Mouse (Mus musculus): ENCODE data around the gene 3110082I17Rik. TPM values are rescaled to one million over a fixed set of nuclear protein-coding genes. Genes with fewer than 3 reads are reported as not detected.

Gene 3110082I17Rik
- polyA plus RNA-seq, 1 experiment: 7.1 TPM

DNA sequence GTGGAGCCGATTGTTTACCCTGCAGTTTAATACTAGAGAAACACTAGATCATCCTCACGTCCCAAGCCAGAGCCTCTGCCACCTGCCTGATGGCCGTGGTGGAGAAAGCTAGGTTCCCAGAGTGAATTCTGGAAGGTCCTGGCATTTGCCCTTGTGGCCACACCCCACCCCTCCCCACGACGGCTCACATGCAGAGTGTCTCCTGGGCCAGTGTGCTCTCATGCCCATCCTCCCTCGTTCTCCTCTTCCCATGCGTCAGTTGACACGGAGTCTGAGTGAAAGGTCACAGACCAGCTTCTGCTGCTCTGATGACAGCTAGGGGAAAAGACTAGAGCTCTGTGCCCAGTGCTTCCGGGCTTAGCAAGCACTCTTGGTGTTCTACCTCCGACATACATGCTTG, 75.8 kb downstream of the 3110082I17Rik start:
- no peak overlapping the region for H3K27ac ChIP-seq (ENCODE audit: insufficient read depth, low read length)
- TF ChIP-seq POLR2A (IDR thresholded peaks at IDR 0.05; ENCODE audit: borderline replicate concordance, insufficient read depth, low read length): no peak
- TF ChIP-seq CTCF (IDR thresholded peaks at IDR 0.05; ENCODE audit: borderline replicate concordance, insufficient read depth, low read depth, low read length): no peak
- H3K27me3 ChIP-seq (ENCODE audit: control insufficient read depth, insufficient read depth, low read length): no peaks in the 10 kb centered on the region
- WGBS: 53% methylated on average over 10 of the region's 10 CpGs
- no peak overlapping the region for H3K4me3 ChIP-seq (replicated peaks; ENCODE audit: insufficient read depth, low read depth, low read length)
- peaks cover 32% of the 10 kb centered on the region for H3K4me1 ChIP-seq (ENCODE audit: control insufficient read depth, insufficient read depth, low read length)
- DNase-seq: no peak

DNA sequence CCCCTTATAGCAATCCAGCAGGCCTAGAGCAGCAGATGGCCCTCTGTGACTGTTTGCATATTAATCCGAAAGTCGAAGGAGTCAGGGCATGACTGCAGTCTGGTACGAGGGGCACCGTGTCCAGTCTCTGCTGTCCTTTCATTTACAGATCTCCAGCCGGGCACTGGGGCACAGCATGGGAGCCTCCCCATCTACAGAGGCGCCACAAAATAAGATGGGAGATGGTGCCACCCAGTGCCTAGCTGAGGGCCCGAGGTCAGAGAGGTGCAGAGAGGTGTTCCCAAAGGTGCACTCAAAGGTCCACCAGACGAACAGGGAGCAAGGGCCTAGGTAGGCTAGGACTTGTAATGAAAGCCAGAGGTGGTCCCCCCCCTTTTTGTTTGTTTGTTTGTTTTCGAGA, 77.1 kb downstream of the 3110082I17Rik start:
- TF ChIP-seq POLR2A (IDR thresholded peaks at IDR 0.05; ENCODE audit: borderline replicate concordance, insufficient read depth, low read length) (no peak), CTCF (IDR thresholded peaks at IDR 0.05; ENCODE audit: borderline replicate concordance, insufficient read depth, low read depth, low read length) (no peak)
- no peak for DNase-seq
- Histone ChIP-seq H3K4me3 (replicated peaks; ENCODE audit: insufficient read depth, low read depth, low read length) (no peak overlapping the region), H3K27ac (ENCODE audit: insufficient read depth, low read length) (0 out of 2 replicates have a peak overlapping the region, but pooled peaks have one; percentile 15), H3K27me3 (ENCODE audit: control insufficient read depth, insufficient read depth, low read length) (no peaks in the 10 kb centered on the region), H3K4me1 (ENCODE audit: control insufficient read depth, insufficient read depth, low read length) (peaks cover 23% of the 10 kb centered on the region)
- 53% methylated on average over 9 of the region's 9 CpGs for WGBS

DNA sequence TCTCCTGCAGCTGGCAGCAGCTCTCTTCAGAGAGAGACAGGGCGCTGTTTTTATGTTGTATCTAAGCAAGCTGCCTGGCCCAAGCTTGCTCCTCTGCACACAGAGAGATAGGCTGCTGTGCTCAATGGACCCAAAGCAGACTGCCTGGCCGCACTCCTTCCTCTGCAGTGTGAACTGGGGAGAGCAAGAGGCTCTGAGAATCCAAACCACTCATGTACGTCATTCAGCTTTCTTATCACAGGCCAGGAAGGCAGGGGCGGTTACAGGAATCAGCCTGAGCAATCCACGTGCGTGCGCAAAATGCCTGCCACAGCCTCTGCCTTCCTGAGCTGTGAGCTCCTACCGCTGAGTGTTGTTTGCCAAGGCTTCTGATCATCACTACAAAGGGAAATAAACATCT, 77.6 kb downstream of the 3110082I17Rik start:
- Histone ChIP-seq H3K4me3 (replicated peaks; ENCODE audit: insufficient read depth, low read depth, low read length) (no peak overlapping the region), H3K27me3 (ENCODE audit: control insufficient read depth, insufficient read depth, low read length) (no peaks in the 10 kb centered on the region), H3K27ac (ENCODE audit: insufficient read depth, low read length) (0 out of 2 replicates have a peak overlapping the region, but pooled peaks have one; percentile 15), H3K4me1 (ENCODE audit: control insufficient read depth, insufficient read depth, low read length) (peaks cover 19% of the 10 kb centered on the region)
- peak; percentile 25; the same call in 1 of the 2 replicates for TF ChIP-seq POLR2A (IDR thresholded peaks at IDR 0.05; ENCODE audit: borderline replicate concordance, insufficient read depth, low read length)
- no peak for TF ChIP-seq CTCF (IDR thresholded peaks at IDR 0.05; ENCODE audit: borderline replicate concordance, insufficient read depth, low read depth, low read length)
- 45% methylated on average over 8 of the region's 8 CpGs for WGBS
- DNase-seq: peak in 1 of 2 experiments; percentile 33

DNA sequence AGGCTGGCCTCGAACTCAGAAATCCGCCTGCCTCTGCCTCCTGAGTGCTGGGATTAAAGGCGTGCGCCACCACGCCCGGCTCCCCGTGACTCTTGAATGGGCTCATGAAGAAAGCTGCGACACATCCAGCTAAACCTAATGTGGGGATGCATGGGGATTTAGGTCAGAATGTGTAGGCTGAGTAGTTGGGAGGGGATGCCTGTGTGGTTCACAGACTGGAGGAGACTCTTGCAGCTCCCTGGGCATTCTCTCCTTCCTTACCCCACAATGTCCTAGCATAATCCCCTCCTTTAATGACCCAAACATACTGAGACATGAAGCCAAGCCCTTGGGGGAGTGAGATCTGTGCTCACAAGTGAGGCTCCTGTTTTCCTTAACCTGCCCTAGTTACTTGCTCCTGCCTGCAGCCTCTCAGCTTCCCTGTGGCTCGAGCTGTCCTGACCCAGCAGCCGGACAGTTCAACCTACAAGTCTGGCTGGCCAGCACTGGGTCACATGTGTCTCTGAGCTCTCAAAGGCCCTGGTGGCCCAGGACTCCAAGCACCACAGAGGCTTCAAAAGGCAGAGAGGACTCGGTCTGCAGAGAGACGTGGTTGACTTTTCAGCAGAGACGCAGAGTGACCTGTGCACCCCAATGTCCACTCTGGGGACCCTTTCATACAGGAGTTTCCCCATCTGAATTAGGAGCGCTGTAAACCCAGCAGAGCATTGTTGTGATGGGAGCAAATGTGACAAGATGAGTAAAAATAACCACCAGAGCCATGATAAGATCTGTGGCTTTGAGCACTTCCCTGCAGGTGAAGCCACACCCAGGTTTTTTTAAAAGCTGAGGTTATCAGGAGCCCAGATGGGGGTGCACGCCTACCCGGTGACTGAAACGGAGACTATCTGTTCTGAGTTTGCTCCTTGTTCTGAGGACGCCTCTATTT, 78.5 kb downstream of the 3110082I17Rik start:
- H3K4me1 ChIP-seq (ENCODE audit: control insufficient read depth, insufficient read depth, low read length): peaks cover 15% of the 10 kb centered on the region
- WGBS: 77% methylated on average over 18 of the region's 18 CpGs

DNA sequence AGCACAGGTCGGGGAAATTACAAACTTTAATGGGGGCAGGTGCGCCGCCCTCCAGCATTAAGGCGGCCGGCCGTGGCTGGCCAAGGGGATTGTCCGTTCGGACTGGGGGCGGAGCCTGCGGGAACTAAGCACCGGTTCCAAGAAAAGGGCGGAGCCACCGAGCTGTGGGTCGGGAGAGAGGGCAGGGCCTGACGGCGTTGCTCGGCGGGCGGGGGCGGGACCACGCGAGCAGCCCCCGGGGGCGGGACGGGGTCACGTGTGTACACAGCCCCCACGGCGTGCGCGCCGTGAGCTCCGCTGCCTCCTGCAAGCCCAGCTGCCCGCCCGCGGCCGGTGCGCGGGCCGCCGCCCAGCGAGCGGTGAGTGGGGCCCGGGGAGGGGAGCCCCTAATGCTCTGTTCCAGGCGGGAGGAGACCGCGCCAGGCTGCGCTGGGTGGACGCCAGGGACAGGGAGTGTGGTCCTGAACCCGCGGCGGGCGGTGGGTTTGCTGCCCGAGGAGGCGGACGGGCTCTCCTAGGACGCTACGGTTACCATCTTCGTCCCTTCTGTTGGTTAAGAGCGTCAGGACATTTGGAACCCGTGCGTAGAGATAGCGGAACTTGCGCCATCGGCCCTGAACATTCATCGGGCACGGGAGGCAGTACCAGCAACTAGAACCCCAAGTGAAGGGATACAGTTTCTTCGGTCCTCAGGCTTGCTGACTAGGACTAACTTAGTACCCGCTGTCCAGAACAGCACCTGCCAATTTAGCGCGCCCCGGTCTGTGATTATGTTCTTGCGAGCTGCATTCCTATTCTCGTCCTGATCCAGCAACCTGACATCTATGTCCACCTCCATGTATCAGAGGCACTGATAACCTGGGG, 79.7 kb downstream of the 3110082I17Rik start:
- DNase-seq: peak; percentile 89 to 91
- 0 out of 2 replicates have a peak, but pooled peaks have one; percentile 31 for TF ChIP-seq POLR2A (IDR thresholded peaks at IDR 0.05; ENCODE audit: borderline replicate concordance, insufficient read depth, low read length)
- TF ChIP-seq CTCF (IDR thresholded peaks at IDR 0.05; ENCODE audit: borderline replicate concordance, insufficient read depth, low read depth, low read length): no peak
- H3K4me3 ChIP-seq (replicated peaks; ENCODE audit: insufficient read depth, low read depth, low read length): peak overlapping the region; percentile 72
- under 1% methylated on average over 56 of the region's 73 CpGs for WGBS
- H3K4me1 ChIP-seq (ENCODE audit: control insufficient read depth, insufficient read depth, low read length): peaks cover 15% of the 10 kb centered on the region
- peak overlapping the region; percentile 35 for H3K27ac ChIP-seq (ENCODE audit: insufficient read depth, low read length)
- H3K27me3 ChIP-seq (ENCODE audit: control insufficient read depth, insufficient read depth, low read length): no peaks in the 10 kb centered on the region

More for the DNA sequence above, 78.5 kb downstream of the 3110082I17Rik start:
- TF ChIP-seq CTCF (IDR thresholded peaks at IDR 0.05; ENCODE audit: borderline replicate concordance, insufficient read depth, low read depth, low read length): no peak
- TF ChIP-seq POLR2A (IDR thresholded peaks at IDR 0.05; ENCODE audit: borderline replicate concordance, insufficient read depth, low read length): no peak
- H3K4me3 ChIP-seq (replicated peaks; ENCODE audit: insufficient read depth, low read depth, low read length): peak overlapping the region; percentile 31
- no peaks in the 10 kb centered on the region for H3K27me3 ChIP-seq (ENCODE audit: control insufficient read depth, insufficient read depth, low read length)
- DNase-seq: peak in 1 of 2 experiments; percentile 44
- H3K27ac ChIP-seq (ENCODE audit: insufficient read depth, low read length): peak overlapping the region; percentile 55

DNA sequence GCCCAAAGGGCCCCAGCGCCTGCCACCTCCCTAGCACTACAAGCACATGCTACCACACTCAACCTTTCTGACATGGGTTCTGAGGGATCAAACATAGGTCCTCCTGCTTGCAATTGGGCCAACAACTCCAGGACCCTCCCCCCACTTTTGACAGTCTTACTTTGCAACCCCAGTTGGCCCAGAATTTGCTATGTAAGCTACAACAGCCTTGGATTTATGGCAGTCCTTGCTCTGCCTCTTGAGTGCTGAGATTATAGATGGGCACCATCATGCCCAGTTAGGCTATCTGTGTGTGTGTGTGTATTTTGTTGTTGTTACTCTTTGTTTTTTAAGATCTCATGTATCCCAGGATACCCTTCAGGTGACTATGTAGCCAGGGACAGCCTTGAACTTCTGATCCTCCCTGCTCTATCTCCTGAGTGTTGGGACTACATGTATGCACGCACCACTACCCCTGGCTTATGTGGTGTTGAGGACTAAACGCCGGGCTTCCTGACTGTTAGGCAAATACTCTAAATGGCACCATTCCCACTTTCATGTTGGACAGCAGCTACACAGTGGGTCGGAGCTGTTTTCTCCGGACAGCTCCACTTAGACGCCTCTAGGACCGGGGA, 80.4 kb downstream of the 3110082I17Rik start:
- 15% methylated on average over 8 of the region's 8 CpGs for WGBS
- TF ChIP-seq CTCF (IDR thresholded peaks at IDR 0.05; ENCODE audit: borderline replicate concordance, insufficient read depth, low read depth, low read length) (no peak), POLR2A (IDR thresholded peaks at IDR 0.05; ENCODE audit: borderline replicate concordance, insufficient read depth, low read length) (no peak)
- DNase-seq: no peak
- peak overlapping the region; percentile 72 for H3K4me3 ChIP-seq (replicated peaks; ENCODE audit: insufficient read depth, low read depth, low read length)
- no peak overlapping the region for H3K27ac ChIP-seq (ENCODE audit: insufficient read depth, low read length)
- no peaks in the 10 kb centered on the region for H3K27me3 ChIP-seq (ENCODE audit: control insufficient read depth, insufficient read depth, low read length)
- H3K4me1 ChIP-seq (ENCODE audit: control insufficient read depth, insufficient read depth, low read length): peaks cover 15% of the 10 kb centered on the region

DNA sequence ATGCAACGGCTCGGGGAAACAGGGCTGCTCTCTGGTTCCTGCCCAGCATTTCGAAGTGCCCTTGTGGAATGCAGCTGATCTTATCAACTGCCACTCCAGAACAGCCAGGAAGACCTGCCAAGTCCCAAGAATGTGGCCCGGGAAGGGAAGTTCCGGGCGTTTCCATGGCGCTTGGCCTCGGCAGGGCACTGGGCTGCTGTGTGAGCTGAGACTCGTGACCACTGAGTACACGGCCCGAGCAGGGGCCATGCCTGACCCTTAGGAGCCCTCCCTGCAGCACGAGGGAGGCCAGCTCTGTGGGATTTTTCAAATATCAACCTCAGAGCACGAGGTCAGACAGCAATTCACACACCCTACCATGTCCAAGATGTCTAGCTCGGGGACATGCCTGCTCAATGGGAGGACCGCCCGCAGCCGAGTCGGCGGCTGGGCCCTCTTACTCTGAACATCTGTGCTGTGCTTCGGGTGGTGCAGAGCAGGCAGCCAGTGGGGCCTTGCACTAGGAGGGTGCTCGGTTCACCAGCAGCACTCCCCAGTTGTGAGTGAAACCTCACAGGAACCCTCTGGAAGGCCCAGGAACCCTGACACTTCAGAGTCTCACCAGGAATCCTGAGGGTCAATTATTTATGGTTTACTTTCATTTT, 81.2 kb downstream of the 3110082I17Rik start:
- Histone ChIP-seq H3K27me3 (ENCODE audit: control insufficient read depth, insufficient read depth, low read length) (no peaks in the 10 kb centered on the region), H3K4me1 (ENCODE audit: control insufficient read depth, insufficient read depth, low read length) (peaks cover 9% of the 10 kb centered on the region), H3K4me3 (replicated peaks; ENCODE audit: insufficient read depth, low read depth, low read length) (no peak overlapping the region), H3K27ac (ENCODE audit: insufficient read depth, low read length) (no peak overlapping the region)
- TF ChIP-seq CTCF (IDR thresholded peaks at IDR 0.05; ENCODE audit: borderline replicate concordance, insufficient read depth, low read depth, low read length): no peak
- peak; percentile 28 to 41 for DNase-seq
- 63% methylated on average over 21 of the region's 21 CpGs for WGBS
